Mouse (Mus musculus): Measurements from ENCODE around the gene Gm17571.

Gm17571 gene

DNA sequence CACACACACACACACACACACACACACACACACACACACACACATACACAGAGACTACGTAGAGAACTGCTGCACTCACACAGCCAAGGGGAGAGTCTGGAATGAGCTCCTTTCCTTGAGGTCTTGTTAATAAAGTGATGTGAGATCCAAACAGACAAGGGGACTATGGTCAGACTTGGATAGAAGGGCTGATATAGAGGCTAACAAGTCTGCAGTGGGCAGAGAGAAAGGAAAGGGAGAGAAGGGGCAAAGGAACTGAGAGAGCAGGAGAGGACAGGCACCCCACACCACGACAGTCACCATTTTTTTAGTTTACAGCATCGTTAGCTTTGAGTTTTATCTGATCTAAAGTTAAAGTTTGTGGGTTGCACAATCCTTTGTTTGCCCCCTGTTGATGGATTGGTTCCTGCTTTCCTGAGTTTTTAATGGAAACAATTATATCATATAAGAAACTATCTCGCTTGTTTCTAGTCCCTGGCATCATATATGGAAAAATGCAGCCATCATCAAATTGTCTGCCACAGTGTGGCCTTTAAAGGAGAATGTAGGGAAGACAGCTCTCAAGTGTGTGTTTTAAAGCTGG is at the start of gene Gm17571:
Gene Gm17571, minus strand, starts transcription at position 51 of the 583 bp plus-strand sequence.
- DNase-seq = no peak

DNA sequence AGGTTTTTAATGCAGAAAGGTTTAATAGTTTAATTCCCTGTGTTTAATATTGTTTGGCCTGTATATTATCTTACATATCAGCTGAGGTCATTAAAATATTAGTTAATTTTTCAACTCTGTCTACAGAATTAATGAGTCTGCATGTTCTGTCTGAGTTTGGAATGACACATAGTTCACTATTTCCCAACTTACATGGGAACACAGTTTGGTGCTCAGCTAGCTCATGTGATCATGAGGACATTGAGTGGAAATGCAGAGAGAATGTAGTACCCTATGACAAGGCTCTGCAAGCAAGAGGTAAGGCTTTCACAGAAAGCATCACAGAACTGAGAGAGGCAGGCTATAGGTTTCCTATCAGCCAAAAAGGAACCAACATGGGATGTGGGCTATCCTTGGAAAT is 49.0 kb upstream of the Gm17571 start:
- DNase-seq = no peak

DNA sequence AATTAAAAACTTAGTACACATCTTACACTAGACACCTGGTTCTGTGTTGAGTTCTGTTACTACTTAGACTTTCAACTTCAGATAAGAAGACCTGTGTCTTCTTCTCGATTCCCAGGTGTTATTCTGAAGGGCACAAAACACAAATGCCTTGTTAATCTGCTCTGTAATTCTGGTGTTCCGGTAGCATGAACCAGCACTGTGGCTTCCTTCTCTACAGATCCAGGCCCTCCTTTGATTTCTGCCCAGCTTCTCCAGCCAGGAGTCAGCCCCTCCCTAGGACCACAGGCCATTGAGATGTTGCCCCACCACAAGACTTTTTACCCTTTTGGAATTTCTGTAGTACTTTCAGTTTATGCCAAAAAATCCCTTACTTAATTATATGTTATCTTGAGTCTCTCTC is 47.2 kb upstream of the Gm17571 start:
- no peak for DNase-seq

GRCm38 (mm10) chr9:13492807-13493206 is 46.3 kb upstream of the Gm17571 start:
- DNase-seq = no peak

GRCm38 (mm10) chr9:13491854-13492620 is 45.5 kb upstream of the Gm17571 start:
- no peak for DNase-seq

DNA sequence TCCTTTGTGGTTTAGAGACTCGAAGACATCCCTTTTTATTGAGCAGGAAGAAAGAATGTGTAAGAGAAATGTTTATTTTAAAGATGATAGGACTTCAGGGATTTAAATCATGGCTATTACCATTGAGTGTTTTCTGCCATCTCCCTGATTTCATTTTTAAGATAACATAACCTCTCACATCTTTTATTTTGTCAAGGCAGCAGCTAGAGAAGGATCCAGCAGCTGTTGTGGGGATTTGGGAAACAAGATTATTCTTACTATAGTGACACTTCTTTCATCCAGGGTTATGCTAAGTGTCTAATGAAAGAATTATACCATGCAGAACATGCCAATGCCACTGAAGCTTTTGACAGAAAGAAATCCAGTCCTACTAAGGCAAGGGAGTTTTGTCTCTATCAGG is 44.6 kb upstream of the Gm17571 start:
- DNase-seq = no peak

GRCm38 (mm10) chr9:13485914-13486313 is 39.4 kb upstream of the Gm17571 start:
- DNase-seq = no peak

DNA sequence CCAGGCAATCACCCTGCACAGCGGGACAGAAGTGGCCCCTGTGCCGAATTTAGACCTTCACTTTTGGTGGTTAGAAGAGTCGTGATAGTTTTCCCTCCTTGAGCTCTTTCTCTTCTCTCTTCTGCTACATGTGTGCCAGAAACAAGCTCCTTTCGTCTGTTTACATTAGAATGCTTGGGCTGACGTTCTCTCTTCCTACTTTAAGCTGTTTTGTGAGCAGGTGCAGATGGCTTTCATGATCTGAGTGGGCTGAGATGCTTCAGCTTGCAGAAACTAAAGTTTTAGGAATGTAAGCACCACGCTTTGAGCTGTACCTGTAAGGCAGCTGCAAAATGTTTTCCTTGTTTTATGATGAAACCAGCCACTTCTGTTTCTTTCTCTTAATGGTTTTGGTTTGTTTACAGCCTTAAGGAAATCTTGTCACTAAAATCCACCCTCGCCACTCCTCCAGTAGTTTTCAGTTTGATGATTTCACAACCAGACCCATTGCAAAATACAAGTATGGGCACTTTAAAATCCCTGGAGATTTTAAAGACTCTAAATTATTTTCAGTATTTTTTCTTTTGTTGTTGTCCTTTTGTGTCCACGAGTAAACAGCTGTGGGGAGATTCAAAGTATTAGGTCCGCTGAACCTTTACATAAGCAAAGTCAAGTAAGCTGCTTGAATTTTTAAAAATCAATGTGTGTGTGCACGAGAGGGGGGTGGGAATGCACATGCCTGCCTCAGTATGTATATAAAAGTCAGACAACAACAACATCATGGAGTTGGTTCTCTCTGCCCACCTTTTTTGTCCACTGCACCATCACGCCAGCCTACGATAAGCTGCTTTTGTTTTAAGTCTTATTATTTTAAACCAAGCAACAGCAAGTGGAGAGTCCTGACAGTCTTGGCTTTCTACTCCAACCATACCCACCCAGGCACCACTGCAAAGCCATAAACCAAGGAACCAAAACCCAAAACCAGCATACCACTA is 38.0 kb upstream of the Gm17571 start:
- DNase-seq = peak; percentile 29

- no peak for DNase-seq
Observed at GRCm38 (mm10) chr9:13483199-13484068, 36.9 kb upstream of the Gm17571 start.

DNA sequence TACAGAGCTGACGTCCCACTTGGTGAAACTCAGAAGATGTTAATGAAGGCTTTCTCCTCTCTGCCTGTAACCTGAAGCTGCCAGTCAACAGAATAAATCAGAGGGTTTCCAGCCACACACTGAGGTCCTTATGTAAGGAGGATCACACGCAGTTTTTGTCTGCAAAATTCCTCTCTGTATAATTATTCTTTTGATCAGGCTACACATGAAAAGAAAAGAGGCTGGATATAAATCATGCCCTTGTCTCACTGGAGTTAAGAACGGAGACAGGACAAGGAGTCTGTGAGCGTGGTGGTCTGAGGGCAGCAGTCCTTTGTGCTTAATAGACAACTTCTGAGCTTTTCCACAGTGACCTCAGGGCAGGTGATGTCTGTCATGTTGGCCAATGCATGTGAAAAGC is 32.7 kb upstream of the Gm17571 start:
- DNase-seq = no peak

- no peak for DNase-seq
Observed at GRCm38 (mm10) chr9:13474951-13475350, 28.4 kb upstream of the Gm17571 start.

DNA sequence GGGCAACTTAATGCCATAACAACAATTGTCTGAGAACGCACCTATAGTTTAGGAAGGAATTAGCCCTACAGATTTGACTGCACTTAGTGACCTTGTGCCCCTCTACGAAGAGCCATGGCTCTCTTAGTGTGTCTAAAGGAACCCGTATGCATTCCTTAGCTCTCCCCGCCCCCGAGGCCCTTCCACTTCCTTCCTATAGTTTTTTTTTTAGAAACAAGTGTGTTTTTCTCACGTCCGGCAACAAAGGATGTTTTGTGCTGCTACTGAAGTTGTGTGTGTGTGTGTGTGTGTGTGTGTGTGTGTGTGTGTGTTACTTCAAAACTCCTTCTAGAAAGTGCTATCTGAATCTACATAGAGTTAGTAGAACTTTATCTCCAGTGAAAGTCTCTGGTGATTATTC is 23.5 kb upstream of the Gm17571 start:
- DNase-seq = peak; percentile 68

GRCm38 (mm10) chr9:13468778-13469177 is 22.2 kb upstream of the Gm17571 start:
- peak; percentile 62 for DNase-seq

GRCm38 (mm10) chr9:13467745-13468144 is 21.2 kb upstream of the Gm17571 start:
- no peak for DNase-seq

DNA sequence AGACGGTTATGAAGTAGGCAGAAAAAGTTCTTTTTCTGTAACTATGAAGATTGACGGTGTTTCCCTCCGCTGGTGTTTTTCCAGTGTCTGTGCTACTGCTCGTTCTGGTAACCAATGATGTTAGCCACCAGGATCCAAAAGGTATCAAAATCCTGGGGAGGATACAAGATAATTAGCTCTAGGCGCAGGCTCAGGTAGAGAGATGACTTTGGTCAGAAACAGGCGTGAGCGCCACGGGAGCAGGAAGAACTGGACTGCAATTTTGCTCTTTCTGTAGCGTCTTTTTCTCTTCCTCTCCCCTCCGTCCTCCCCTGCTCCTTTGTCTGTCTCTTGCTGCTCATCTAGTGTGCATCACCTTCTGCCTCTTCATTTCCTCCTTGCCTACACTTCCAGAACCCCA is 20.3 kb upstream of the Gm17571 start:
- DNase-seq = peak; percentile 53

- peak; percentile 62 for DNase-seq
Observed at GRCm38 (mm10) chr9:13466351-13466750, 19.8 kb upstream of the Gm17571 start.

GRCm38 (mm10) chr9:13465358-13466020 is 18.9 kb upstream of the Gm17571 start:
- no peak for DNase-seq

- DNase-seq = no peak
Observed at GRCm38 (mm10) chr9:13460926-13461325, 14.4 kb upstream of the Gm17571 start.

- no peak for DNase-seq
Observed at GRCm38 (mm10) chr9:13460012-13460411, 13.5 kb upstream of the Gm17571 start.

DNA sequence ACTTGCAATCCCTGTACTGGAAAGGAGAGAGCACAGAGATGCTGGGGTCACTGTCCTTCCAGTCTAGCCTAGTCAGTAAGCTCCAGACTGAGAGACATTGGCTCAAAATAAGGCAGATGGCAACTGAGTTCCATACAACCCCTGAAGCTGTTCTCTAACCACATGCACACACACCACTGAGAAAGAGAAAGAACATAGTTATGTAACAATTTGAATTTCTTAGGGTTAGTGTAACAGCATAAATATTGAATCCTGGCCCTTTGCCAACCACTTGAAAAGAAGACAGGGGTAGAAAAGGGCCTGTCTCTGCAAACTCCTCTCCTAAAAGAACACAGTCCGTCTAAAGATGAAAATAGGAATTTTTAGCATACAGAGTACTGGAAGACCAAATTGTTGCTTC is 12.8 kb upstream of the Gm17571 start:
- DNase-seq = no peak

DNA sequence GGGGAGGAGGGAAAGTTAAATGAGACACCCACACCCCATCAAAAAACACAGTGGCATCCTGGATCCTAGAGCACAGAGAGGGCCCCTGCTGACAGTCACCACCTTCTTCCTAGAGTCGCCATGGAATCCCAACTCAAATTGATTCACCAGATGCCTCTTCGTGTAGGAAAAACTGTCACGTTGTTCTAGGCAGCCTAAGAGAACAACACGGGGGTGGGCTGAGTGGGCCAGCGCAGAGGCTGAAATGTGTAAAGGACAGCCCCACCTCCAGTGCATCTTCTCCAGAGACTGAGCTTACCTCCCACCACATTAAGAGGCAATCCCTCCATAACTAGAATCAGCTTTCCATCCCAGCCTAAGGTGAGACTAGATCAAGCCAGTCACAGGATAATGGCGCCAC is 11.2 kb upstream of the Gm17571 start:
- DNase-seq = no peak

GRCm38 (mm10) chr9:13455231-13455630 is 8.7 kb upstream of the Gm17571 start:
- DNase-seq = no peak

Measured in thymus, postnatal 4 days (tissue).